Mouse (Mus musculus): Measurements from ENCODE around the gene Zfp638. TPM values are rescaled to one million over a fixed set of nuclear protein-coding genes. Genes with fewer than 3 reads are reported as not detected.
"Not testable (repeated sequence)": the region's sequence is repeated elsewhere in the genome, so short reads cannot be mapped to it uniquely, and the experiment has no call there.

Gene Zfp638
- total RNA-seq, 2 experiments from 2014 or later = 50.4 to 52.1 TPM

DNA sequence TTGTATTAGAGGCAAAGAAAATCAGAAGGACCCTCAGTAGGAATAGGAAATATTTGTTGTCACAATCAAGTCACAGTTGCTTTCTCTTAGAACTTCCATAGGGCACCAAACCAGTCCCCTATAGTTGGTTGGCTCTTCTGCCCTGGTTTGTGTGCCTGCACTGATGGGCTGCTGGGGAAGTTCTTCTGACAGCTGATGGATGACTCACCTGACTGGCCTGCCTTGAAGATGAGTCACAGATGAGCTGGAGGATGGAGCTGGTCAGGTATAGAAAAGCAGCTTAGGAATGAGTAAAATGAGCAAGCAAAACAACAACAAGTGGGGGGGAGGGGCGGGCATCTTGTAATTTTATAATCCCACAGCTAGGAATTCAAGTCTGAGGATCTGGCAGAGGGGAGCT lies 135.8 kb downstream of the Zfp638 start:
- TF ChIP-seq CTCF (IDR thresholded peaks at IDR 0.05) = no peak
- no peak for DNase-seq
- intact Hi-C loops (cut with DNase I) = no loop called here

DNA sequence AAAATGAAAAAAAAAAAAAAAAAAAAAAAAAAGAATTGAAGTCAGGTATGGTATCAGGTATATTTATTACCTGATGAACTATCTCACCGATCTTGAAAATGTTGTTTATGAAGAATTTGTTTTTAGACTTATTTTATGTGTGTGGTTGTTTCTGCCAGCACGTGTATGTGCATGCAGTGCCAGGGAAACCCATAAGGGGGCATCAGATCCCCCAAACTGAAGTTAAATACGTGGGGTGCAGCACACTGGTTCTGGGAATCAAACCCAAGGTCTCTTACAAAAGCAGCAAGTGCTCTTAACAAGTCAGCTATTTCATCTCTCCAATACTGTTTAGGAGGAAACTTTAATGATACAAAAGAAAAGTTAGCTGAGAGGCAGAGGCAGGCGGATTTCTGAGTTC lies 137.4 kb downstream of the Zfp638 start:
- peak; percentile 33; the same call in 1 of the 2 replicates for TF ChIP-seq CTCF (IDR thresholded peaks at IDR 0.05)
- Histone ChIP-seq H3K4me3 (no peak overlapping the region), H3K27ac (no peak overlapping the region)
- intact Hi-C loops (cut with DNase I) = no loop called here
- DNase-seq = no peak

More for the DNA sequence above, 135.8 kb downstream of the Zfp638 start:
- H3K27ac ChIP-seq = no peak overlapping the region
- no peak overlapping the region for H3K4me3 ChIP-seq

DNA sequence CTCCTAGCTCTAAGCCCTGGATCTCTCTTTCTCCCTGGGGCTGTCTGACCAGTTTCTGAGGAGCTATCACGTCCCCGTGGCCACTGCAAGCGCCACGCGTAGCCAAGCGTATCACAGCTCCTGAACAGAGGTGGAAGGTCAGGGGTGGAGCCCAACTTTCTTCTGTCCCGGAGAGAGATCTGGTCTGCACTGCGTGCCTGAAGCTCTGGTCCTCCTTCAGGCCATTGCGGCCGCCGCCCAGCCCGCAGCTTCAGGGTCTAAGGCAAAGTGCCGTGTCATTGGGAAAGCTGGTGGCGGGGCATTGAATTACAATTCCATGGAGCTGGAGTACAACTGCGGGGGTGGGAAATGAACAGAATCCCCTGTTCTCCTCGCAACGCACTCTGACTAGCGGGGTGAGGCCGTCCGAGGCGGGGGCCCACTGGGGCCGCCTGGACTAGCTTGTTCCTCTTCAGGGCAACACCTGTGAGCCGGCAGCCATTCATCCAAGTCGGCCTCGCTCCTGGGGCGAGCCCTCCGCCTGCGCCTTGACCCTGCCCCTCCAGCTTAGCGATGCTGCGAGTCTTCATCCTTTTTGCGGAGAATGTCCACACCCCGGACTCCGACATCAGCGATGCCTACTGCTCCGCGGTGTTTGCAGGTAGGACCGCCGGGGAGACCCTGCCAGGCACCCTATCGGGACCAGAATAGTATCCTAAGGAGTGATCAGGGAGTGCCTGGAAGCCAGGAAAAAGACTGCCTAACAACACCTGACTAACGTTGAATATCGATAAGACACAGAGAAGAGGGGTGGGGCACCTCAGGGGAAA lies 141.7 kb downstream of the Zfp638 start, which contains the start of gene Dysf:
Gene Dysf, plus strand, starts transcription at position 228 of the 809 bp plus-strand sequence.
- peak; percentile 12; the same call in 1 of the 2 replicates for TF ChIP-seq CTCF (IDR thresholded peaks at IDR 0.05)
- H3K4me3 ChIP-seq = peak within 1 kb of the TSS; percentile 71
- intact Hi-C loops (cut with DNase I) = no loop called here
- peak; percentile 74 for DNase-seq
- H3K27ac ChIP-seq = peak within 1 kb of the TSS; percentile 93

DNA sequence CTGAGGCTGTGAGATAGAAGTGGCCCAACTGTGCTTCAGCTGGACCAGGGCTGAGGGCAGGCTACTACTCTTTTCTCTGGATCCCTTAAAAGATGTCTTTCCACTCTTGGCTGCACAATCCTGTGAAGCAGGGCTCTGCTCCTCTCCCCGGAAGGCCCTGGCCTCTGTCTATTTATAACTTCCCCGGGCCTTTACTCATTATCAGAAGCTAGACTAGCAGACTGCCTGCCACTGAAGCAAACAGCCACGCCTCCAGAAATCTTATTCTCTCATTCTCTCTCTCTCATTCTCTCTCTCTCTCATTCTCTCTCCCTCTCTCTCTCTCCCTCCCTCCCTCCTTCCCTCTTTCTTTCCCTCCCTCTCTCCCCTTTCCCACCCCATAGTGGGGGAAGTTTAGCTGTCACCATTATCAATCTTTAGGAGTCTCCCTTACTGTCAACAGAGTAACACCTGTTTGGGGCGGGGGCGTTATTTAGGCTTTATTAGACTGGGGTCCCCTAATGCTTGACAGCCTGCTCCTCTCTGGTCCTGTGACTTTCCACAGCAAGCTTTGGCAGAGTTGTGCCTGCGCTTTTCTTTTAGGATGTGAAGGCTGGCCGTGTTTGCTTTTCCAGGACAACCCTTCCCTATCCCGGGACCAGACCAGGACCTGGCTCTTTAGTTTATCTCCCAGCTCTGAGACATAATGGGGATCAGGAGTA lies 142.4 kb downstream of the Zfp638 start:
- intact Hi-C loops (cut with DNase I) = no loop called here
- TF ChIP-seq CTCF (IDR thresholded peaks at IDR 0.05) = no peak
- H3K27ac ChIP-seq = peak overlapping the region; percentile 93
- peak overlapping the region; percentile 71 for H3K4me3 ChIP-seq
- DNase-seq = no peak

DNA sequence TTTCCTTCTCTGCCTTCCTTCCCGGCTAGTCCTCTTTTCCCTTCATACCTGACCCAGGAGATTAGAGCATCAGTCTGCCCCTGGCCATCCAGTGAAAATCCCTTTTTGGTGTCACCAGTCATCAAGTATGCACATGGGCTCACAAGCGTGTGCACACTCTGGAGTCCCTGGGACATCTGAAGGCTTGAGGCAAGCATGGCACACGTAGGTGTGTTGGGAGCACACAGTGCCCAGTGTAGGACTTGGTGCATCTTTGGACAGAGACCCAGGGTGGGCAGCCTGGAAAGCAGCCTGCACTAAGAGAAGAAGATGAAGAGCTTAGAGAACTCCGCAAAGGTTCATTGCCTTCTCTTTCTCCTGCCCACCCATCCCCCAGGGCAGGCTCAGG lies 143.0 kb downstream of the Zfp638 start:
- Histone ChIP-seq H3K27ac (peak overlapping the region; percentile 93), H3K4me3 (peak overlapping the region; percentile 71)
- TF ChIP-seq CTCF (IDR thresholded peaks at IDR 0.05) = no peak
- no peak for DNase-seq
- intact Hi-C loops (cut with DNase I) = no loop called here

DNA sequence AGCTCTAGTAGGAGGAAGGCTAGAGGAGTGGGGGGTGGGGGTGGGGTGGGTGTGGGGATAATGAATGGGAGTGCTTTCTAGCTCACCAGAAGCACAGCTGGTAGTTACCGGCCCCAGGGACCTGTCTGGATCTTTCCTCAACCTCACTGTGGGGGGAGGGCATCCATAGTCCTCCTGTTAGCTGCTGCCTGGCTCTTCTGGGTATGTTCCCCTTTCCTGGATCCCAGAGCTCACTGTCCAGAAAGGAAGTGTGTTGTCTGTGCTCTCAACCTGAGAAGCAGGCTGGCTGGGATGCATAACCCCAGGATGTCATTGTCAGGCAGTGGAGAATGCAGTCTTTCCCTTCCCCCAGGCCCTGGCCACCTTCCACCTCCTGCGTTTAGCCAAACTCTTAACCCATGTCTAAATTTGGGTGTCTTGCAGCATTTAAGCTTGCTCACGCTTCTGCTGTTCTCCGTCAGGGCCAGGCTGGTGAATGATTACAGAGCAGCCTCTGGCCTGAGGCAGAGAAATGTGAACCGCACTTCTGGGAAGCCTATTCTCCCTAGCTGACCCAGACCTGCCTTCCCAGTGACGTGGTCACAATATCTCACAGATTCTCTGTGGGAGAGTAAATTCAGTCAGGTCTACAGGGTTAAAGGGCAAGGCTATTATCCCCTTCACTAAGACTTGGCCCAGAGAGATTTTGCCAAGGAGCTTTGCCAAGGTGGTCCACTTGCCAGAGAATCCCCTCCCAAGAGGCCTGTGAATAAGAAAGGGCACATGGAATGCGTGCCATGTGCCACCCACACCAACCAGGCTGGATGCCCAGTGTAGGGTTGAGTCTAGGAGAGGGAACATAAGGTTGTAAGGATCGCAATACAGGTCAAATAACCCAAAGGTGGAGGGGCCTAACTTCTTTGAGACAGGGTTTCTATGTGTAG lies 143.7 kb downstream of the Zfp638 start:
- no peak for TF ChIP-seq CTCF (IDR thresholded peaks at IDR 0.05)
- peak; percentile 83 for DNase-seq
- Histone ChIP-seq H3K27ac (peak overlapping the region; percentile 93), H3K4me3 (peak overlapping the region; percentile 71)
- intact Hi-C loops (cut with DNase I) = no loop called here

DNA sequence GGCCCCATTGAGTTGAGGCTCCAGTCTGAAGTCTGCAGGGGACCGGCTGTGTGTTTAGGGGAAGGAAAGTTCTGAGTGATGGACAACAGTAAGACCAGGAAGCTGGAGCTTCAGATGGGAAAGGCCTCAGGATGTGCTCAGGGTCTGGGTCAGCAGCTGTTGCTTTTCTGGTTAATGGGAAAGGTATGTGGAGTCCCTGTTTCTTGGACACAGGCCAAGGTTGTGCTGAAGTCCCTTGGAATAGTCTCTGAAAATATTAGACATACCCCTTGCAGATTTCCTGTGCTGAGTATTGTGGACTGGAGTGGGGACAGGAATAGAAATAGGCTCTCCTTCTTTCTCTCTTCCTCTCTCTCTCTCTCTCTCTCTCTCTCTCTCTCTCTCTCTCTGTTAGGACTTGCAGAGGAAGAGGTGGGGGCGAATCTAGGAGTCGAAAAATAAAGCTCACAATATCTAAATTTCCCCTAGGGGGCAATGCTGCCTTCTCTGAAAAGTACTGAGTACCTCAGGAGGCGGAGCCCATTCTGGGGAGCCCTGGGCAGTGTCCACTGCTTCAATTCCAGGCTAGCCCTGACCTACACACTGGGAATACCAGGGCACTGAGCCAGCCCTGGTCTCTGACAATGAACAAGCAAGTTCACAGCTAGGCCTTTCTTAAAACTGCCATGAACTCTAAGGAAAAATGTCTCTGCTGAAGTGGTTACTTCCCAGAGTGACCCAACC lies 148.2 kb downstream of the Zfp638 start:
- H3K4me3 ChIP-seq; intact Hi-C loops (cut with DNase I): not testable (repeated sequence)
- peak overlapping the region; percentile 53 for H3K27ac ChIP-seq
- peak; percentile 55 for TF ChIP-seq CTCF (IDR thresholded peaks at IDR 0.05)
- peak; percentile 69 for DNase-seq

DNA sequence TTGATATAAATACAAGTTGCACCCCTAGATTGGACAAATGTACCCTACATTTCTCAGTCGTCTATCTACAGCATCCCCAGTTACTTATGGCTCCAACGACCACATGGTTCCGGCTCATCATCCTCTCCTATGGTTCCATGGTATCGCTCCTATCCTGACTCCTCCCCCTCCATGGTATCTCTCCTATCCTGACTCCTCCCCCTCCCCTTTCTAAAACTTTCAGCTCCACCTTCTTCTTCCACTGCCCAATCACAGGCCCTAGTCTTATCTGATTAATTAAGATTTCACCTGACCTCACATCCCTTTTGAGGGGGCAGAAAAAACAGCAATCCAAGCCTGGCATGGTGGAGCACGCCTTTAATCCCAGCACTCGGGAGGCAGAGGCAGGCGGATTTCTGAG lies 149.9 kb downstream of the Zfp638 start:
- DNase-seq = no peak
- no peak overlapping the region for H3K4me3 ChIP-seq
- no peak overlapping the region for H3K27ac ChIP-seq
- no peak for TF ChIP-seq CTCF (IDR thresholded peaks at IDR 0.05)
- intact Hi-C loops (cut with DNase I) = no loop called here

DNA sequence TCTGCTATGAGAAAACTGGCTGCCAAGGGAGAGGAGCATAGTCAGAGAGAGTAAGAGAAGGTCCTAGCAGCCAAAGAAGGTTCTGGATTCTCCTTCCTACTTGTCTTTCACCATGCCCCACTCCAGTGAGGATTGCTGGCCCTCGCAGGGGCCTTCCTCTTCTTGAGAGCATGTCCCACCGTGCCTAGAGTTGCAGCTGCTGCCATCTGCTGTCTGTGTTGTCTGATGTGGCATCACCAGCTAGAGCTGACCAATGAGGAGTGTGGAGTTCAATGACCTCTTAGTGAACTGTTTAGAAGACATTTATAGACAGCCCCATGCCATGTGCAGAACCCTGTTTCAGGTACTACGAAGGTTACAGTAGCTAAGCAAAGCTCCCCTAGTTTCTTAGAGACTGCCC lies 150.5 kb downstream of the Zfp638 start:
- DNase-seq = peak; percentile 26
- peak; percentile 19; the same call in 1 of the 2 replicates for TF ChIP-seq CTCF (IDR thresholded peaks at IDR 0.05)
- intact Hi-C loops (cut with DNase I) = no loop called here
- Histone ChIP-seq H3K4me3 (no peak overlapping the region), H3K27ac (peak overlapping the region; percentile 10; the same call in 1 of the 2 replicates)

DNA sequence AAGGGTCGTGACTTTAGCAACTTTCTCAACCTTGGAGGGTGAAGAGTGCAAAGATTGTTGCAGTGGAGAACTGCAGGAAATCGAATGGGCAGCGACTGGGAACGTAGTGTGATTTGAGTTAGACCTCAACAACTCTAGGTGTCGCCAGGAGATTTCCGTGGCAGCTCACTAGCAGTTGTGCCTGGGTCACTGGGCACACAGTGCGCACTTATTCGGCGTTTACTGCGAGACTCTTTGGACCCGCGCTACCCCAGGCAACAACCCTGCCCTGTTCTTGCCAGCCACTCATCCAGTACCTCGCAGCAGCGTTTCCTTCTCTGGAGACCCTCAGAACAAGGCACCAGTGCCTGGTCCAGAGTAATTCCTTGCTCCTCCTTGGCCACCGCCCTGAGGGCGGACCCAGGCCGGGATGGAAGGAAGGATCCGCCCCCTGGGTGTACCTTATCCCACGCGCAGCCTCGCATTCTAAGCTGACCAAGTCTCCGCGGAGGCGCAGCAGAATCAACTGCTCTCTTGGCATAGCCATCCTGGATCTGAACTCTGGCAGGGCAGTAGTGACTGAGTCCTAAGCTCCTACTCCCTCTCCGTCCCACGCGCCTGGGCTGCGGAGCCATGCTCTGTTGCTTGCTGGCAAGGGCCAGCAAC lies 152.1 kb downstream of the Zfp638 start:
- Histone ChIP-seq H3K4me3 (peak overlapping the region; percentile 81), H3K27ac (peak overlapping the region; percentile 91)
- intact Hi-C loops (cut with DNase I) = loop anchor here (1.0 kb wide), 1 partner anchor 42 kb away; no protein-coding TSS in a partner anchor
- peak; percentile 84 for DNase-seq
- peak; percentile 46; the same call in 1 of the 2 replicates for TF ChIP-seq CTCF (IDR thresholded peaks at IDR 0.05)

DNA sequence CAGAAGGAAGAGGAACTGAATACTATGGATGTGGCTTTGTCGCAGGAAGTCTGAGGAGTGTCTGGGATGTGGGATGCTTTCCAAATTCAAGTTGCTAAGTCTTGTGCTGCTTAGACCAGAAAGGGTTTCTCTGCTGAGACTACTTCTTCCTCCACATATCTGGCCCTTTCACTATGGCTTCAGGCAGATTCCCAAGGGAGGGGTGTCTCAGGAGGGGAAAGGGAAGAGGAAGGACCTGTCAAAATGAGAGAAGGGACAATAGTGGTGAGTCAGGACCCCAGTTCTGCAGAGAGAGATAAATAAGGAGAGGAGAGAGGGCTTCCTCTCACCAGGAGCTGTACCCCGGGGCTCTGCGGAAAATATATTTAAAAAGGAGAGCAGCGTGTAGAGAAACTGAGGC lies 153.1 kb downstream of the Zfp638 start:
- intact Hi-C loops (cut with DNase I) = no loop called here
- H3K27ac ChIP-seq = peak overlapping the region; percentile 91
- DNase-seq = no peak
- peak overlapping the region; percentile 81 for H3K4me3 ChIP-seq
- TF ChIP-seq CTCF (IDR thresholded peaks at IDR 0.05) = no peak

All from gastrocnemius, adult 2 months (tissue).